Mouse (Mus musculus): Measurements from ENCODE around the gene Irf6. TPM values are rescaled to one million over a fixed set of nuclear protein-coding genes. Genes with fewer than 3 reads are reported as not detected.

Gene Irf6
- polyA plus RNA-seq, 1 experiment from 2014 or later = 3.7 TPM

DNA sequence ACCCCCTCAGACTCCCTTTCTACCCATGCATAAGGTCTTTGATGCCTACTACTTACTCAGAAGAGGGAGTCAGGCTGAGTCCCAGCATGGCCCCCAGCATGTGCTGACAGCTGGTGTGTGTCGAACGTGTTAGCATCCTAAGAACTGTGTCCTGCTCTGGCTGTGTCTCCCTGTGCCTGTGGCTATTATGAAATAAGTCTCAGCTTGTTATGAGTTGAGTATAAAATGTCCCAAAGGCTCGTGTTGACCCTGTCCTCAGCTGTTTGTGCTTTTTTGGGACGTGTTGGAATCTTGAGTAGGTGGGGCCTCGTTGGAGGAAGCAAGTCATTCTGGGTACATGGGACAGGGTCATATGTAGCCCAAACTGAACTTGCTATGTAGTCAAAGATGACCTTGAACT is 61.1 kb downstream of the Irf6 start:
- H3K4me1 ChIP-seq (replicated peaks) = no peaks in the 10 kb centered on the region
- DNase-seq (ENCODE audit: low spot score) = no peak
- 84% methylated on average over 5 of the region's 5 CpGs for WGBS
- H3K36me3 ChIP-seq = no peaks in the 10 kb centered on the region
- H3K9me3 ChIP-seq = no peaks in the 10 kb centered on the region
- H3K27me3 ChIP-seq (ENCODE audit: insufficient read depth, poor library complexity, severe bottlenecking) = no peaks in the 10 kb centered on the region
- no peak overlapping the region for H3K4me3 ChIP-seq
- no peak overlapping the region for H3K27ac ChIP-seq

- H3K27ac ChIP-seq = no peak overlapping the region
- DNase-seq (ENCODE audit: low spot score) = no peak
- no peaks in the 10 kb centered on the region for H3K27me3 ChIP-seq (ENCODE audit: insufficient read depth, poor library complexity, severe bottlenecking)
- H3K9me3 ChIP-seq = no peaks in the 10 kb centered on the region
- no peak overlapping the region for H3K4me3 ChIP-seq
- WGBS = 73% methylated on average over 3 of the region's 3 CpGs
- H3K36me3 ChIP-seq = no peaks in the 10 kb centered on the region
- H3K4me1 ChIP-seq (replicated peaks) = no peaks in the 10 kb centered on the region
These were observed 63.1 kb downstream of the Irf6 start for GRCm38 (mm10) chr1:193216000-193216399.

GRCm38 (mm10) chr1:193220408-193220807 is 67.5 kb downstream of the Irf6 start:
- H3K4me3 ChIP-seq = no peak overlapping the region
- 76% methylated on average over 5 of the region's 5 CpGs for WGBS
- H3K4me1 ChIP-seq (replicated peaks) = no peaks in the 10 kb centered on the region; the same call in 1 of the 2 replicates
- no peak for DNase-seq (ENCODE audit: low spot score)
- no peaks in the 10 kb centered on the region for H3K27me3 ChIP-seq (ENCODE audit: insufficient read depth, poor library complexity, severe bottlenecking)
- H3K27ac ChIP-seq = no peak overlapping the region
- no peaks in the 10 kb centered on the region for H3K36me3 ChIP-seq
- no peaks in the 10 kb centered on the region for H3K9me3 ChIP-seq

Other genes starting within 250 kb of the Irf6 start
- gene Syt14, start 117.3 kb upstream of the Irf6 start, polyA plus RNA-seq (2016; fragmentation: Nextera tagmentation; extraction: Ambion mirVana) = 4.1 and 4.6 TPM in 2 replicates
- 7.0 and 9.3 TPM in 2 replicates for gene Diexf, start 22.8 kb upstream of the Irf6 start, polyA plus RNA-seq (2016; fragmentation: Nextera tagmentation; extraction: Ambion mirVana)
- gene A130010J15Rik, start 14.9 kb downstream of the Irf6 start, polyA plus RNA-seq (2016; fragmentation: Nextera tagmentation; extraction: Ambion mirVana) = 13.8 and 17.7 TPM in 2 replicates
- 1.5 and 1.8 TPM in 2 replicates for gene Traf3ip3, start 48.6 kb downstream of the Irf6 start, polyA plus RNA-seq (2016; fragmentation: Nextera tagmentation; extraction: Ambion mirVana)
- gene Lamb3, start 54.6 kb downstream of the Irf6 start, polyA plus RNA-seq (2016; fragmentation: Nextera tagmentation; extraction: Ambion mirVana) = 0.37 and 0.46 TPM in 2 replicates
- gene Hsd11b1, start 111.0 kb downstream of the Irf6 start, polyA plus RNA-seq (2016; fragmentation: Nextera tagmentation; extraction: Ambion mirVana) = not detected in 2 replicates
- gene G0s2, start 120.1 kb downstream of the Irf6 start, polyA plus RNA-seq (2016; fragmentation: Nextera tagmentation; extraction: Ambion mirVana) = 5.6 and 7.6 TPM in 2 replicates
- gene Camk1g, start 217.2 kb downstream of the Irf6 start, polyA plus RNA-seq (2016; fragmentation: Nextera tagmentation; extraction: Ambion mirVana) = 11.8 and 15.5 TPM in 2 replicates

Data from hindbrain, embryonic 10.5 days (tissue).